Mouse (Mus musculus) ES-E14 (cell line): ENCODE results near the gene Wdfy2.

ENCODE experiments used
- CHD2 ChIP-seq: IDR thresholded peaks from 2 replicates; pipeline ENCODE4 v1.6.1; 2014; ENCODE audit warnings: mild to moderate bottlenecking, low read depth, low read length, inconsistent platforms
- HCFC1 ChIP-seq: IDR thresholded peaks from 2 replicates; pipeline ENCODE4 v1.6.1; 2012; ENCODE audit warnings: low read length, inconsistent platforms, borderline replicate concordance; ENCODE audit not compliant: insufficient read depth
- MAFK ChIP-seq: IDR thresholded peaks from 2 replicates; pipeline ENCODE4 v1.6.1; 2014; ENCODE audit warnings: mild to moderate bottlenecking, low read depth, low read length, inconsistent platforms; ENCODE audit not compliant: insufficient read depth
- ZC3H11A ChIP-seq: IDR thresholded peaks from 2 replicates; pipeline ENCODE4 v1.6.1; 2012; ENCODE audit warnings: low read depth, mild to moderate bottlenecking, inconsistent platforms, low read length, borderline replicate concordance
- ZNF384 ChIP-seq: IDR thresholded peaks from 2 replicates; pipeline ENCODE4 v1.6.1; 2012; ENCODE audit warnings: low read depth, low read length, inconsistent platforms

GRCm38 (mm10) chr14:62997777-62998176 is 160.3 kb downstream of the Wdfy2 start, which contains the start of gene Defb47:
- TF ChIP-seq HCFC1 (no peak), CHD2 (no peak), ZNF384 (no peak), ZC3H11A (no peak), MAFK (no peak)
